Mouse (Mus musculus): ENCODE results near the gene Sohlh2.

DNA sequence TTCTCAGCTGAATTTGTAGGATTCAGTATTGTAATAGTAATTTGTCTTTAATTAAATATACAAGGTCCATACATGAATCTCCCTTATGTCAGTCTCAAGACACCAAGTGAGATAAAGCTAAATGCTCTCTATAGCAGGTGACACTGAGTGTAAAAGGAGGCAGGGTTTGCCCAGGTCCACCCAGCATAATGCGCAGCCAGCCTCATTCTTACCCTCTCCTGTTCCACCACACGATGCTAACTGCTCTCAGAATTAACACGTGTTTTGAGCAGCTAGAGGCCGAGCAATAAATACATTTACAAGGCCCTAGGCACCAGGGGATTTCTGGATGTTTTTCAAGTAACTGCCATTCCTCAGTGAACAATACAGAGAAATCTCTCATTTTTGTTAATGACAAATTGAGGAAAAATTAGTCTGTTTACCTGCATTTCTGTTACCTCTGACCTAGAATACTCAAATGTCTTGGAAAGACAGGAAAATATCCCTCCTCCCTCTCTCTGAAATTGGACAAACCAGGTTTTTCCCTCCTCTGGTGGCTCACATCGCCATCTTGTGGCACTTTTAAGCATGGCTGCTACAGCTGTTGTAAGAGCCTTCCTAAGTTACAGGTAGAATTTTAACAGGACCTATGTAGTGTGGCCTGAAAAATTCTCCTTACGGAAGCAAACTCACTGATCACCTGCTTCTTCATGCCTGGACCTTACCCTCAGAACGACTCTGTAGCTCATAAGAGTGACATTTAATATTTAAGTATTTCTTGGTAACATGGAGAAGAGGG lies 30.0 kb upstream of the Sohlh2 start:
- peak; percentile 69 for TF ChIP-seq CTCF (IDR thresholded peaks at IDR 0.05; ENCODE audit: low read depth)
- no peak for TF ChIP-seq EP300 (IDR thresholded peaks at IDR 0.05; ENCODE audit: low read depth)
